Mouse (Mus musculus) activated CD4-positive, CD25-positive, alpha-beta regulatory T cell, adult 4 months (primary cell): ENCODE measurements around the gene Lpin2. TPM values are rescaled to one million over a fixed set of nuclear protein-coding genes. Genes with fewer than 3 reads are reported as not detected.

Experiments used
- ATAC-seq: one replicate; pipeline ENCODE4 v1.8.0; 2017
- polyA plus RNA-seq, 2 experiments: library from polyadenylated mRNA; unstranded; fragments of 100-300 nt; shearing (Covaris generic); gene quantifications; one replicate each; pipeline ENCODE4 v1.2.1; 2017

Lpin2 gene
- polyA plus RNA-seq: 10 to 100 TPM; 15.2 to 26.6 TPM

DNA sequence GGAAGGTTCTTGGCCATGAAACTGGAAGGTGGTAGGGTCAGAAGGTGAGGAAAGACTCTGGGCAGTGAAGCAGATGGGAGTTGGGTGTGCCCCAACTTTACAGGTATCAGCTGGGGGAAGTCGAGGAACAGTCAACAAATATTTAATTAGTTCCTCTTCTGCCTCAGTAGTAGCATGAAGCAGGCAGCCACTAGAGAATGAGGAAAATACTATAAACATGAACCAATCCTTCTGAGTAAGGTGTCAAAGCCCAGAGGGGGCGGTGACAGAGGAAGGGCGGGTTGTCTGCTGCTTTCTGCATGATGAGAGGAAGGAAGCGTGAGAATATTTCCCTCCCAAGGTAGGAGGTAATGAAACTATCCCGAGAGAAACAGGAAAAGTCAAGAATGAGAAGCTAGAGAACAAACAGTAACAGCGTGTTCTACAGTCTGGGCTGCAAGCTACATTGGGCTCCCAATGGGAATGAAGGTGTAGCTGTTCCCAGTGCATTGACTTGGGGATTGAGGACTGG is at the start of gene Lpin2:
TSS of gene Lpin2 (plus strand) at position 350 of the 511 bp plus-strand sequence.
- ATAC-seq: no peak

DNA sequence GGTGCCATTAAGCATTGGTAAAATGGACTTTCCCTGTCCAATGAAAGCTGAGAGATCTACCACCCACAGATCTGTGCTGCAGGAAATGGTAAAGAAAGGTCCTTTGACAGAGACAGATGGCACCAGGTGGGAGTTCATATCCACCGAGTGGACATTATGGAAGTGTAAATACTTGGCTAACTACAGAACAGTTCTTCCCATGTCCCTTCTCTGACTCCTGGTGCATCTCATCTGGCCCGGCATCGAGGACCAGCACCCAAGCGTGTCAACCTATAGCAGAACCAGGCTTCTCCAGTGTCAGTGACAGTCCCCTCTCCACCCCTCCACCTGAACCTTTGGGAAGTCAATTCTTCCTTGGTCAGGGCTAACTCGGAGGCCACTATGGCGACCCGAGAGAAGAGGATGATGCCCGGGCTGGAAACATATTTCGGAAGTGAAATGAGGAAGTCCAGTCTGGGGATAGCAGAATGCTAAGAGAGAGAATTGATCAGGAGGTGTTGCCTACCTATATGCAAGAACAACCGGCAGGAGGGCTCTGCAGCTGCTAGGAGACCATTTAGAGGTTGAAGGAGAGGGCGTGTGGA is 49.4 kb upstream of the Lpin2 start:
- no peak for ATAC-seq

DNA sequence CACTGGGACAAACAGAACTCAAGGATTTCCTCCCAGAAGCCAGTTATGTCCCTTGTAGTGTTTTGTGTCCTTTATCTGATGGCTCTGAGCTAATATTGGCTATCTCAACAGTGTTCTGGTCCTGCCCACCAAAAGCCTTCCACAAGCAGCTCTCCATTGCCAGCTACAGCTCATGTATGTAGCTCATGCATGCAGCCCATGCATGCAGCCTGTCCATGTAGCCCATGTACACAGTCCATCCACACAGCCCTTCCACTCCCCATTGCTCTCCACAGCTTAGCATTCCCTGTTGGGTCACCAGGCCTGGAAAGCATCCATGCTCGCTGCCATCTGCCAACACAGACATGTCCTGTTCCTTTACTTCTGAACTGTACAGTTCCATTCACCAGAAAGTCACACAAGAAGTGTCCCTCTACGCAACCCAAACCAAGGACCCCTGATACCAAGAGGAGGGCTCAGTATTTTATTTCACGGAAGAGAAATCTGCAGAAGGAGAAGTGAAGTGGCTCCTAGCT is 47.9 kb upstream of the Lpin2 start:
- no peak for ATAC-seq

DNA sequence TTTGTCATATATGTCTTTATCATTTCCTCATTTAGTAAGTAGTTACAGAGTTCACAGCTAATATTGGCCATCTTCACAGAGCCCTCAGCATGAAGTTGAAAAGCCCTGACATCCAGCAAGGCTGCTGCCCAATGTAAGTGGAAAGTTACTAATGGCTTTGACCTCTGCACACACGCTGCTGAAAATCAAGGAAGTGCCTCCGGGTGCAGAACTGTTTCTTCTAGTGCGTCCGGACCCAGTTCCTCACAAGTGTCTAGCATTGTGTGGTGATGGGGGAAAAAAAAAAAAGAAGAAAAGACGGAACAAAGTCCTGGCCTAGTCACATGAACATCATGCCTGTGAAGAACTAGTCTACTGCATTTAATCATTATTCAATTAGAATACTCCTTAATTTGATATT is 47.3 kb upstream of the Lpin2 start:
- no peak for ATAC-seq

DNA sequence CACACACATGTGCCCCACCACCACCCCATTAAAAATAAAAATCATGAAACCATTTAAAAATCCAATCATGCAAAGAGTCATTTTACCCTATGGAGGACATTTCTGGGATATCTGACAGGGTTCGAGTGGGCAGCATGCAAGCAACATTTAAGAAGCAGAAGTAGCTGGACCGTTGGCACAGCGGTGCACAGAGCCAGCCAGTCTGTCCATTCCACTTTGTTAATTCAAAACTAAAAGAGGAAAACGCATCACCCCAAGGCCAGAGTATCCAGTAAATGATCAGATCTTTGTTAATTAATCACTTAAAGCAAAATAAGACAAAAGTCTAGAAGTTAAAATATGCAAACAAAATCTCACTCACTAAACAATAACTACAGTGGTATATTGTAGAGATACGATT is 46.5 kb upstream of the Lpin2 start:
- ATAC-seq: no peak

DNA sequence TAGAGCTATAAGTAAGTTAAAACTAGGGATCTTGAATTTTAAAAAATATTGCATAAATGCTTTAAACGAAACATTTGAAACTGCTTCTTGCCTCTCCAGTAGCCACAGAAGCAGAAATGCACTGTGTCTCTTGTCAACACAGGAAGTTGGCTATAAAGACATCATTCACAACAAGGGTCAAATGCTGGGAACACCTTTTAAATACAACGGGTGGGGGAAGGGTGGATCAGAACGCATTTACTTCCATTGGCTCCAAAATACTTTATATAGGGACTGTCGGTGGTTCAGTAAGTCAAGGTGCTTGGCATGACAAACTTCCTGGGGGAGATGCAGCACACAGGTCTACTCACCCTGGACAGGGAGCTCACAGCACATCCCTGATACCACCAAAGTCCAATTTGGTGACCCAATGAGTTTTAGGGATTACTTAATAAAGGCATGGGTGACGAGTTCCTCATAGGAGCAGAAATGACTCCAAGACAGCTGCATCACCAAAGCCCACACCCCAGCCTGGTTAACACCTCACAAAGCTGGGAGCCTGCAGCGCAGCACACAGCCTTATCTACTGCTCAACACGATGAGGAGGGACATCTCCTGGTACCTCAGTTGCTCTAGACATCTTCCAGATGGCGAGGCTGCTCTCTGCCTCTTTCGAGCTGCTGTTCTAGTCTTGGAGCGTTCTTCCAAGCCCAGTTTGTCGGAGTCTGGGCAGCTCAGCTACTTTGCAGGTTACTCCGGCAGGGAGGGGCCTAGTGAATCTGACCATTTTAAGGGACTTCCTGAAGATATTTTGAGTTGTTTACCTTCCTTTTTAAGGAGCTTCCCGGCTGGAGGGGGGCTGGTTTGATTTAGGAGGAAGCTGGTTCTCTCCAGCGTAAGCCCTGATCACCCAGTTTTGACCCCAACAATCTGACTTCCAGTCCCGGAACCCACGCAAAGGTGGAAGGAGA is 45.7 kb upstream of the Lpin2 start:
- ATAC-seq: no peak

DNA sequence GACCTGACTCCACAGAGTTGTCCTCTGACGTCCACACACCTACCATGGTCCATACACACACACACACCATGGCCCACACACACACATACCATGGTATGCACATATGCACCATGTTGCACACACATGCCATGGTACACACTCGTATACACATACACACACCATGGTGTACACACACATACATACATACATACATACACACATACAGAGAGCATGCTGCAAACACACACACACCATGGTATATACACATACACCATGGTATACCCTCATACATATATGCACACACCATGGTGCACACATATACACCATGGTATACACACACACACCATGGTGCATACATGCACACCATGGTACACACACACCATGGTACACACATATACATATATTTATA is 45.0 kb upstream of the Lpin2 start:
- no peak for ATAC-seq

DNA sequence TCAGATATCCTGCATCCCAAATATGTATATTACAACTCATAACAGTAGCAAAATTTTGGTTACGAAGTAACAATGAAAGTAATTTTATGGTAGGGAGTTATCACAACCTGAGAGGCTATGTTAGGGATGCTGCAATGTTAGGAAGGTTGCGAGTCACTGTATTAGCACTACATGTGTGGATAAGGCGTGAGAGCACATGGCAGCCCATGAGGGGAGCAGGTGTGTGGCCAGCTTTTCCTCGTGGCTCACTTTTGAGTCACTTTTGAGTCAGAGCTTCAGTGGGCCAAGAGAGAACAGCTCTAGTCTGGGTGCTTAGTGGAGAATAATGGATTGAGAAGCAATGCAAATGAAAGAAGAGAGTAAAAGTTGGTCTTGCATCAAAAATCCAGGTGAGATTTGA is 40.3 kb upstream of the Lpin2 start:
- no peak for ATAC-seq

DNA sequence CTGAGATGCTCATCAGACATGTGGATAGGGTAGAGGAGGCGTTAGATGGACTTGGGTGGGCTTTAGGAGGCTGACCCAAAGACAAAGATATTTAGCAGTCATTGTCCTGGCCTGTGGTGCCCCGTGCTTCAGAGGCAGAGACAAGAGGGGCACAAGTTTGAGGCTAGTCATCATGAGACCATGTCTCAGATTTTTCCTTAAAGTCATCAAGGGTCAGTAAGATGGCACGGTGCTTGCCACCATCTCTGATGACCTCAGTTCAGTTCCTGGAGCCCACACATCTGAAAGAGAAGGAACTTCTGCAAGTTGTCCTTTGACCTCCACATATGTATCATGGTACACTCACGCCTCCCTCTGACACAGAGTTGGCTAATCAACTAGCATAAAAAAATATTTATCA is 39.2 kb upstream of the Lpin2 start:
- no peak for ATAC-seq

DNA sequence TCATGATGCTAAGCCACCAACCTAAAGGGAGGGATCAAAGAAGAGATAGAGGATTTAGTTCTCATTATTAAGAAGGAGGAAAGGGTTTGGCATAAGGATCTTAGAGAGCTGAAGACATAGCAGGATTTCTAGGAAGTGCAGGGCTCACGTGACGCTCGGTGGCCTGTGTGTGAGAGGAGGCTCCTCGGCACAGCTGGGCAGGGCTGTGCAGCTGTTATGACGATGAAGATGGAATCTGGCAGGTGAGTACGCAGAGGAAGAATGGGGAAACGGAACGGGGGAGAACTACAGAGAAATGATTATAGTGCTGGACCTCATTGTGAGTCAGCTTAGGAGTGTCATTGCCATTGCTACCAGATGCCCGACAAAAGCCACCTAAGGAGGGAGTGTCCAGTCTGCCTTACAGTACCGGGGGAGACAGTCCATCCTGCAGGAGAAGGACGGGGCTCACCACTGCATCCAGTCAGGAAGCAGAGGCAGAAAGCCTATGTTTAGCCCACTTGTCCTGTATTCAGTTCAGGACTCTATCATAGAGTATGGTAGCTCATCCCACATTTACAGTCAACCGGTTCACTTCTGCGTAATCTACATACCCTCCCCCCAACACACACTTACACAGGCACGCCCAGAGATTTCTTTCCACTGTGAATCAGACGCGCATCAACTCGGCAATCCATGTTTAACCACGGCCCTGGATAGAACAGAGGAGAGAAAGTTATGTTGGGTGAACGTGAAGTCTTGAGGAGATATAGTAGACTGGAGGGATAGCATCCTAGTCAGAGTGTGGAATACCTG is 37.8 kb upstream of the Lpin2 start:
- ATAC-seq: no peak

DNA sequence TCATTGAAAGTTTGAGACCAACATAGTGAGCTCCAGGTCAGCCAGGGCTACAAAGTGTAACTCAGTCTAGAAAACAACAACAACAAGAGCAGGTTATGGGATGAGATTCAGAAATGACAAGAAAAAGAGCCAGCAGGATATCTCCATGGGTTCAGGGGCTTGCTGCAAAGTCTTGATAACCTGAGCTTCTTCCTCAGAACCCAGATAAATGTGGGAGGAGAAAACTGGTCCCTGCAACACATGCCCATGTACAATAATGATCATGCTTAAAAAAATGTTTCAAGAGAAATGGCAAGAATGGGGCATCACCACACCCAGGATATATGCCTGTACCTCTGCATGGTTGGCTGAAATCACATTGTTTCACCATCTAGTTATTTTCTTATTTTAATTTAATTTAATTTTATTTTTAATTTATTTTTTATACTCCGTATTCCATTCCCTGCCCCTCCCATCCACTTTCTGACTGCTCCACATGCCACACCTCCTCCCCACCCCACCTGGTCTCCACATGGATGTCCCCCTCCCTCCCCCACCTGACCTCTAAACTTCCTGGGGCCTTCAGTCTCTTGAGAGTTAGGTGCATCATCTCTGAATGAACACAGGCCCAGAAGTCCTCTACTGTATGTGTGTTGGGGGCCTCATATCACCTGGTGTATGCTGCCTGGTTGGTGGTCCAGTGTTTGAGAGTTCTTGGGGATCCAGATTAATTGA is 37.0 kb upstream of the Lpin2 start:
- ATAC-seq: no peak

DNA sequence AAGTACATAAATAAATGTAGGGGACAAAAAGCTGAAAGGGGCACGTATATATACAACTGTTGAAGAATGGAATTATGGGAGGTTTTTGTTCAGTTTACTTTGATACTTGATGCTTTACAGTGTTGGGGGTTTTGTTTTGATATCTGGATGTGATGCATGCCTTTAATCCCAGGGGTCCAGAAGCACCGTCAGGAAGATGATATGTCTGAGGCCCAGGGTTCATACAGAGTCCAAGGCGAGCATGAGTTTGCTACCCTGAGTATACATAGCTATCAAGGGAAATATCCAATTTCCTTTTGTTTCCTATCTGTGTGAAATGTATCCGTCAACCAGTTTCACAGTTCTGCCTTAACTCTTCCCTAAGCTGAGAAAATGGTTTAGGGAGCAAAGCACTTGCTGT is 29.0 kb upstream of the Lpin2 start:
- ATAC-seq: no peak

DNA sequence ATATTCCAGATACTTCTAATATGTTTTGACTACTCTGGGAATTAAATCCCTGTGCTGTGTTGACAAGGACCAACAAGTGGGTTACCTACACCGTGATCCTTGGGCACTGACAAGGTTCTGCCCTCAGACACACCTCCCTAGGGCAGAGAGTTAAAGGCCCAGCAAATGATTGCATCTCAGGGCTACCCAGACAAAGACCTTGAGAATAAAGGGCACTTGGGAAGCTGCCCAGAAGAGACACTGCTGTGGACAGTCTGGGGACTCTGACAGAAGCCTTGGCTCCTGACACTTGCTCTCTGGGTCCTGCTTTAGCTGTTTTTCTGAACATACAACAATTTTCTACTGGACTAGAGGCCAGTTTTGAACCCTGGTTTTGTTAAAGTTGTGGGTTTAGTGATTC is 27.1 kb upstream of the Lpin2 start:
- ATAC-seq: no peak

DNA sequence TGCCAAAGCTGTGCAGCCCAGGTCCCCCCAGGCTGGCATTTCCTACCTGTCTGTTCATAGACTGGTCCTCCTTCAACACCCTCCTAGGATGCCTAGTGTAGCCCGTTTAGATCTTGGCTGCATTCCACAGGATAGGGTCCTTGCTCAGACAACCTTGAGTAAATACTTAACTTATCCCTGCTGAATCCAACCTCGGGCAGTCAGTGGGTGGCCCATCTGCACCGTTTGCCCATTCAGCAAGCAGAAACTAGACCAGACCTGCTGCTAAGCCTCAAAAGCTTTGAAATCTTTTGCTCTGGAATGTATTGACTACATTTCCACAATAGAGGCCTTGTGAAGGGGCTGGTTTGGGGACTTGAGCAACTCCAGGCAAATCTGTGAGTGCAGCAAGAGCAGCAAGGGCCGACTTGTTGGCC is 23.2 kb upstream of the Lpin2 start:
- no peak for ATAC-seq

DNA sequence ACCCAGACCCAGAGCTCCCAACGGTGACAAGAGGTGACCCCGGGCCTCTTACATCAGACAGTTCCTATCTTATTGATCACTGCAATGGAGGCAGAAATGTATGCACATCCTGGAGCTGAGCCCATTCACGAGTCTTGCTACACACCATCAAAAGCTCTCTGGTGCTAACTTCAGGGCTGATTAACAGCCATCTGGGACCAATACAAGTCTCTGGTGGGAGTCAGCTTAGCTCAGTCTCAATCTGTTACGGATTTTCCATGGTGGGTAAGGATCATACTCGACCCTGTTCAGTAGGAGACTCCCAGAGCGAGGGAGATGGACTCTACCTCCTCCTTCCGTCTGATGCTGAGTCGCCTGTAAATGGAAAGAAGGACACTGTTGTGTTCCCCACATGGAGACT is 22.6 kb upstream of the Lpin2 start:
- ATAC-seq: no peak

DNA sequence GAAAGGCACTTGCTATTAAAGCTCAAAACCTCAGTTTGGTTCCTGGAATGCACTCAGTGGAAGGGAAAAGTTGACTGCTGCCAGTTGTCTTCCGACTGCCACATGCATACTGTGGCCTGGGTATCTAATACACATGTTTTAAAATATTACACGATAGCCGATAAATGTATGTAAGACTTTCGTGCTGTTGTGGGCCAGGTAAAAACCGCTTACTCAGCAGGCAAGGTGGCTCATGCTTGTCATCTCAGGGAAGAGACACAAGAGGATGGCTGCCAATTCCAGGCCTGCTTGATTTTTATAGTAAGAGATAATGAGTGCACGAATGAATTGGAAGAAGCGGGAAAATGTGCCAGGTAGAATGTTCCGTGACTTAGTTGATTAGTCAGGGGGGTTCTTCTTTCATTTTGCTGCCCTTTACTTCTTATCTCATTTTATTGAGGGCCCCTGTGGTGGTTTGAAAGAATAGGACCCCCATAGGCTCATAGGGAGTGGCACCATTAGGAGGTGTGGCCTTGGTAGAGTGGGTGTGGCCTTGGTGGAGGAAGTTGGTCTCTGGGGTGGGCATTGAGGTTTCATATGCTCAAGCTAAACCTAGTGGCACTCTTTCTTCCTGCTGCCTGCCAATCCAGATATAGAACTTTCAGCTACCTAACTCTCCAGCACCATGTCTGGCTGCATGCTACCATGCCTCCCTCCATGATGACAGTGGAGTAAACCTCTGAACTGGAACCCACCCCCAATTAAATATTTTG is 21.9 kb upstream of the Lpin2 start:
- ATAC-seq: no peak

DNA sequence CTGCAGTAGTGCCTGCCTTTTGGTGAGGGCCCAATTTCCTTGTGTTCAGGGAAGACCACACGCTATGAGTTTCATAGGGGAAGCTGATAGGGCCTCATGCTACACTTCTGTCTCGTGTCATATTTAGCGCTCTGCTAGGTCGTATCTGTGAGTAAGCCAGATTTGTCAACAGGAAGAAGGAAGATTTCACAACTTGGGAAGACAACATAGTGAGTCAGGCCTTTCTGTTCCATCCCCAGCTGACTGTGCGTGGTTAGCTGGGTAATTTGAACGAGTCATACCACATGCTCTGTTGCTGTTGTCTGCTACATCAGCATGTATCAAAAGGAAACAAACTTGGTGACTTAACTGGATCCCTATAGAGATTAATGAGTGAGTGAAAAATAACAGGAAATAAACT is 17.4 kb upstream of the Lpin2 start:
- ATAC-seq: no peak

DNA sequence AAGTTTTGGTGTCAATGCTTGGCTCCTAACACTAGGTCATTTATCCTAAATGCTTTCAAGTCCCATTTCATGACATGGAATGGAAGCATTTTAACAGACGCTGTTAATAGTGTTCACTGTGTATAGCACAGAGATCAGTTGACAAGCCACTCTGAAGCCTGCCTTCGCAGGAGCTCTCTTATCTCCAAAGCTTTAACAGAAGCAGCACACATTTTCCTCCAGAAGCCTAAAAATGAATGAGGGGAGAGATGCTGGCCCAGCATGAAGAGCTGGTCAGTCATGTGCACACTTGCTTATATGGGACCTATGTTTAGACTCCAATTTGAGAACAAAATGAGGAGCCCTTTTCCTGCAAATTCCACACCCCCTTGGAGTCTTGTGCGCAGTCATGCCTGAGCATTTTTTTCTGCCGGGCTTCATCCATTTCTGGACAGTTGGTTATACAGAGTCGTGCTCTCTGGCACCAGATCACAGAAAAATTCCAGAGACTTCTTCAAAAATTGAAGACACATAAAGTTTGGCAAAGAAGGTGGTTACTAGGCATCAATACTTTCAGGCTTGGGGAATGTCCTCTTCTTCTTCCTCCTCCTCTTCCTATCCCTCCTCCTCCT is 14.1 kb upstream of the Lpin2 start:
- ATAC-seq: no peak

DNA sequence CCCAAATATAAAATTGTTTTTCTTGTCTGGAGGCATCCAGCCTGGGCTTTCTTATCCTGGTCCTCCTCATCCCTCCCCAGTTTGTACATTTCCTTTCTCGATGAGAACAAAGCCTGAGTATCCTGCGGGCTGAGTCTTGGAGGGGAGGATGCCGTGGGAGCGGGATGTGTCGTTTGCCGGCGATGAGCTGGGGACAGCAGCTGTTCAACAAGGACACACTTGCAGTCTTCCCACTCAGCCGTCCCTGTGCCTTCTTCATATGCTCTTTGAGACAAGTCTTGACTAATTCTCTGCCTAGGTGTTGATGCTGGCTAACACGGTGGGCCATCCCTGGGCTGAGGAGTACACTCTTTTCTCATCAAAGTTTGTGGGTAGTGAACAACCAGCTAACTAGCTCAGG is 13.5 kb upstream of the Lpin2 start:
- no peak for ATAC-seq

DNA sequence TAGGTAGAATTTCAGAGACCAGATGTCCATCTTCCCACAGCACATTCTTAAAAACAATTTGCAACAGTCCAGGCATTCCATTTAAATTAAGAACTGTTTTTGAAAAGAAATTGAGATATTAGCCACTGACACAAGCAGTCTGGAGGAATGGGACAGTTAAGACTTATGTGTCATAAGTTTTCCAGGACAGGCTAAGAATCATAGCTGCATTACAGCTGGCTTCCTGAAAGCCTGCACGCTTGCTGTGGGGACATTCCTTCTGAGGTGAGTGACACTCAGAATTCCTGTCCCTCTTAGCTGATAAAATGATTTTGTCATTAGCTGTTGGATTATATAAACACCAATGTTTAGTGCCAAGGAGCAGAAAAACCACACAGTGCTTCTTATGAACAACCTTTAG is 12.7 kb upstream of the Lpin2 start:
- ATAC-seq: no peak

DNA sequence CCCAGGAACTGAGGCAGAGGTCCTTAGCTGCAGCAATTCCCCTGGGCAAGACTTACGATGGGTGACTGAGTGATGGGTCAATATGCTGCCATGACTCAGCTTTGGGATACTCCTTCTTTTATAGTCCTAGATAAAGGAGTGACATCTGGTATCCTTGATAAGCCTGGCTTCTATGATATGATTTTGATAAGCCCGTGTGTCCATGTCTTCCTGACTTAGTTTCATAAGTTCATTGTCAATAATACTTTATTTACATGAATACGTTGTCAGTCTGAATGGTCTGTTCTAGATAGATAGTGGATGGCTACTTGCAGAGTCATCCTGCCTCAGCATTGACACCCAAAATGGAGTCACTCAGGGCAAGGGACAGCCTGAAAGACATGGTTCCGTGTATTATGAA is 11.2 kb upstream of the Lpin2 start:
- no peak for ATAC-seq
